In genomic region chr10:81252424-81253419, GRCm38 (mm10) we compare ENCODE assay signal across 8 mouse cellular contexts. TPM values are rescaled to one million over a fixed set of nuclear protein-coding genes. Genes with fewer than 3 reads are reported as not detected.
DNase-seq lines count a peak whose midpoint lies in the region; ATAC-seq and TF ChIP-seq lines count a peak whose summit lies in the region.

Gene Matk (plus strand): TSS chr10:81252935.

- H3K9ac ChIP-seq in liver, embryonic 11.5 days (ENCODE audit: low read depth, low read length), result no peak within 1 kb of the TSS
- peak within 1 kb of the TSS; percentile 66 for H3K9ac ChIP-seq in midbrain, embryonic 16.5 days (ENCODE audit: low read depth, low read length)
- H3K9ac ChIP-seq in stomach, embryonic 15.5 days, result no peak within 1 kb of the TSS

- no peak for ATAC-seq in liver, embryonic 11.5 days (replicated peaks; ENCODE audit: low FRiP score)
- peak; percentile 84 for ATAC-seq in midbrain, embryonic 16.5 days
- peak; percentile 17; the same call in 1 of the 2 replicates for ATAC-seq in stomach, embryonic 15.5 days (ENCODE audit: insufficient read depth, low FRiP score, low read depth)

- no peak for TF ChIP-seq CTCF in cortical plate, adult 2 months (IDR thresholded peaks at IDR 0.05; ENCODE audit: extremely low read depth, insufficient read depth, low read length)

- no peaks in the 10 kb centered on the region for H3K36me3 ChIP-seq in liver, embryonic 11.5 days (ENCODE audit: control insufficient read depth, insufficient read depth, low read length)
- peaks cover 3% of the 10 kb centered on the region for H3K36me3 ChIP-seq in midbrain, embryonic 16.5 days (ENCODE audit: control insufficient read depth, insufficient read depth, low read length)
- no peaks in the 10 kb centered on the region for H3K36me3 ChIP-seq in stomach, embryonic 15.5 days

- TF ChIP-seq POLR2A in cortical plate, adult 2 months (IDR thresholded peaks at IDR 0.05; ENCODE audit: extremely low read depth, insufficient read depth, low read length), result peak; percentile 90; the same call in 1 of the 2 replicates

- H3K4me2 ChIP-seq in liver, embryonic 11.5 days, result no peak within 1 kb of the TSS
- H3K4me2 ChIP-seq in midbrain, embryonic 16.5 days (ENCODE audit: low read length), result peak within 1 kb of the TSS; percentile 76
- peak within 1 kb of the TSS; percentile 43 for H3K4me2 ChIP-seq in stomach, embryonic 15.5 days

- no peak within 1 kb of the TSS for H3K4me3 ChIP-seq in liver, embryonic 11.5 days (ENCODE audit: low read depth, low read length)
- H3K4me3 ChIP-seq in cortical plate, adult 2 months (ENCODE audit: insufficient read depth, low read length), result peak within 1 kb of the TSS; percentile 37
- H3K4me3 ChIP-seq in midbrain, embryonic 16.5 days (ENCODE audit: low read depth, low read length), result peak within 1 kb of the TSS; percentile 41
- H3K4me3 ChIP-seq in stomach, embryonic 15.5 days (replicated peaks), result no peak within 1 kb of the TSS; the same call in 1 of the 2 replicates

- WGBS in liver, embryonic 11.5 days, result 17% methylated on average over 44 of the region's 44 CpGs
- 7% methylated on average over 43 of the region's 44 CpGs for WGBS in midbrain, embryonic 16.5 days
- WGBS in stomach, embryonic 15.5 days, result 9% methylated on average over 43 of the region's 44 CpGs

- no peak within 1 kb of the TSS for H3K27ac ChIP-seq in liver, embryonic 11.5 days (ENCODE audit: low read depth, low read length)
- H3K27ac ChIP-seq in cortical plate, adult 2 months (ENCODE audit: insufficient read depth, low read length), result peak within 1 kb of the TSS; percentile 88
- peak within 1 kb of the TSS; percentile 65 for H3K27ac ChIP-seq in midbrain, embryonic 16.5 days (ENCODE audit: low read length)
- no peak within 1 kb of the TSS for H3K27ac ChIP-seq in stomach, embryonic 15.5 days

- H3K4me1 ChIP-seq in liver, embryonic 11.5 days (replicated peaks; ENCODE audit: control insufficient read depth, insufficient read depth, low read length), result peaks cover 12% of the 10 kb centered on the region
- H3K4me1 ChIP-seq in cortical plate, adult 2 months (ENCODE audit: control insufficient read depth, insufficient read depth, low read length), result no peaks in the 10 kb centered on the region
- peaks cover 10% of the 10 kb centered on the region for H3K4me1 ChIP-seq in midbrain, embryonic 16.5 days (ENCODE audit: control insufficient read depth, insufficient read depth, low read length)
- H3K4me1 ChIP-seq in stomach, embryonic 15.5 days, result peaks cover 16% of the 10 kb centered on the region

- no peaks in the 10 kb centered on the region for H3K9me3 ChIP-seq in liver, embryonic 11.5 days (ENCODE audit: control insufficient read depth, low read length)
- H3K9me3 ChIP-seq in midbrain, embryonic 16.5 days (replicated peaks; ENCODE audit: control insufficient read depth, low read length, poor library complexity, severe bottlenecking), result no peaks in the 10 kb centered on the region
- no peaks in the 10 kb centered on the region for H3K9me3 ChIP-seq in stomach, embryonic 15.5 days

- DNase-seq in liver, result peak; percentile 38
- DNase-seq in liver, embryonic 11.5 days (ENCODE audit: low spot score), result no peak
- DNase-seq in heart, postnatal 4 days, result peak; percentile 62
- DNase-seq in layer of hippocampus, postnatal 25 days (ENCODE audit: extremely low spot score in 1 of 2, low spot score in 1 of 2), result peak; percentile 78 to 84
- DNase-seq in gastrocnemius, postnatal 4 days (ENCODE audit: low spot score in 2 of 2), result no peak

- peaks cover 66% of the 10 kb centered on the region for H3K27me3 ChIP-seq in liver, embryonic 11.5 days (replicated peaks; ENCODE audit: control insufficient read depth, insufficient read depth, low read length)
- H3K27me3 ChIP-seq in midbrain, embryonic 16.5 days (ENCODE audit: control insufficient read depth, insufficient read depth, low read depth, low read length), result peaks cover 15% of the 10 kb centered on the region
- peaks cover 53% of the 10 kb centered on the region for H3K27me3 ChIP-seq in stomach, embryonic 15.5 days (replicated peaks)

RNA-seq across cellular contexts. Expression of gene Matk, which starts in this region (rescaled TPM):
- 2.1 TPM in 2 replicates for polyA plus RNA-seq in liver, embryonic 11.5 days (2014; fragmentation: Nextera tagmentation; extraction: Ambion mirVana)
- polyA plus RNA-seq in cortical plate, adult 2 months (2012; rRNA removed), result 475 and 540 TPM in 2 replicates
- total RNA-seq in heart, postnatal 4 days (2021), result under 1 TPM; 0.21 to 0.56 TPM
- 100 to 1,000 TPM; 222 to 244 TPM for total RNA-seq in layer of hippocampus, postnatal 25 days (2021)
- 43.3 and 67.9 TPM in 2 replicates for polyA plus RNA-seq in midbrain, embryonic 16.5 days (2015; fragmentation: Nextera tagmentation; extraction: Ambion mirVana)
- polyA plus RNA-seq in stomach, embryonic 15.5 days (2015; fragmentation: Nextera tagmentation; extraction: Ambion mirVana), result 3.4 and 3.8 TPM in 2 replicates
- total RNA-seq in gastrocnemius, postnatal 4 days (2021), result under 1 TPM; 0.34 to 0.78 TPM

Comparison
In these comparisons a context has a peak if more than half of its experiments do, and no peak if none do; other contexts are left out.
1. RNA of gene Matk (total RNA-seq): 222 to 244 TPM in layer of hippocampus, postnatal 25 days; 0.34 to 0.78 TPM in gastrocnemius, postnatal 4 days and 0.21 to 0.56 TPM in heart, postnatal 4 days; every median in the first group is over 100 times any median in the second.
2. DNase-seq: peak in liver (single experiment) and layer of hippocampus, postnatal 25 days (2 of 2); none in liver, embryonic 11.5 days (single experiment) and gastrocnemius, postnatal 4 days (0 of 2).
3. Peak in DNase-seq in heart, postnatal 4 days; RNA of the gene not detected or under 1 TPM.
4. H3K27ac ChIP-seq: peak in cortical plate, adult 2 months (single experiment) and midbrain, embryonic 16.5 days (single experiment); none in liver, embryonic 11.5 days (single experiment) and stomach, embryonic 15.5 days (single experiment).
5. H3K4me3 ChIP-seq: peak in cortical plate, adult 2 months (single experiment) and midbrain, embryonic 16.5 days (single experiment); none in liver, embryonic 11.5 days (single experiment) and stomach, embryonic 15.5 days (single experiment).